Mouse (Mus musculus) MEL (cell line): Measurements from ENCODE around the gene Tshz2. TPM values are rescaled to one million over a fixed set of nuclear protein-coding genes. Genes with fewer than 3 reads are reported as not detected.

ENCODE experiments used
- DNase-seq: peaks from one replicate; pipeline ENCODE4 v3.0.0; 2011; ENCODE audit warnings: low read depth, low spot score
- H3K27ac ChIP-seq: 2 replicates; pipeline ENCODE4 v1.5.1; 2012; ENCODE audit warnings: low read depth, mild to moderate bottlenecking, control low read depth, low read length, moderate library complexity; ENCODE audit not compliant: control insufficient read depth
- H3K27me3 ChIP-seq, 2 experiments: fragments of 150-350 bp in 1 of 2; sonication (generic) in 1 of 2; 2 replicates each; pipeline ENCODE4 v1.6.1; 2012; ENCODE audit warnings: low read length in 2 of 2, mild to moderate bottlenecking in 2 of 2, improper control_type of control experiment in 1 of 2, moderate library complexity in 1 of 2; ENCODE audit not compliant: insufficient read depth in 2 of 2, control insufficient read depth in 1 of 2
- H3K36me3 ChIP-seq, 2 experiments: 2 replicates each; pipeline ENCODE4 v1.6.1; 2012 to 2014; ENCODE audit warnings: low read length in 2 of 2, improper control_type of control experiment in 1 of 2, inconsistent platforms in 1 of 2, mild to moderate bottlenecking in 1 of 2; ENCODE audit not compliant: insufficient read depth in 2 of 2, control insufficient read depth in 1 of 2
- H3K4me1 ChIP-seq, 2 experiments: fragments of 150-350 bp in 1 of 2; sonication (generic) in 1 of 2; 2 replicates each; pipeline ENCODE4 v1.6.1; 2012; ENCODE audit warnings: low read length in 2 of 2, improper control_type of control experiment in 1 of 2, mild to moderate bottlenecking in 1 of 2; ENCODE audit not compliant: insufficient read depth in 2 of 2, control insufficient read depth in 1 of 2
- H3K4me3 ChIP-seq, 2 experiments: fragments of 150-350 bp in 1 of 2; sonication (generic) in 1 of 2; 2 replicates each; pipeline ENCODE4 v1.5.1; 2012; ENCODE audit warnings: low read depth in 2 of 2, low read length in 2 of 2, mild to moderate bottlenecking in 2 of 2, moderate library complexity in 2 of 2, control low read depth in 1 of 2, improper control_type of control experiment in 1 of 2; ENCODE audit not compliant: control insufficient read depth in 1 of 2, insufficient read depth in 1 of 2
- H3K79me2 ChIP-seq: 2 replicates; pipeline ENCODE4 v1.6.1; 2012; ENCODE audit warnings: mild to moderate bottlenecking, low read length, moderate library complexity; ENCODE audit not compliant: control insufficient read depth, poor library complexity, insufficient read depth
- H3K9ac ChIP-seq: 2 replicates; pipeline ENCODE4 v1.6.1; 2012; ENCODE audit warnings: low read depth, mild to moderate bottlenecking, control low read depth, low read length, moderate library complexity; ENCODE audit not compliant: control insufficient read depth, poor library complexity, severe bottlenecking
- H3K9me3 ChIP-seq: fragments of 150-350 bp; sonication (generic); replicated peaks from 2 replicates; pipeline ENCODE4 v1.6.1; 2012; ENCODE audit warnings: mild to moderate bottlenecking, low read length, improper control_type of control experiment, moderate library complexity; ENCODE audit not compliant: insufficient read depth
- BHLHE40 ChIP-seq: IDR thresholded peaks from 2 replicates; pipeline ENCODE4 v1.6.1; 2012; ENCODE audit warnings: low read depth, mild to moderate bottlenecking, inconsistent platforms, low read length, improper control_type of control experiment, borderline replicate concordance
- CHD1 ChIP-seq: IDR thresholded peaks from 2 replicates; pipeline ENCODE4 v1.6.1; 2012; ENCODE audit warnings: low read depth, mild to moderate bottlenecking, inconsistent platforms, low read length, improper control_type of control experiment
- HCFC1 ChIP-seq: IDR thresholded peaks from 2 replicates; pipeline ENCODE4 v1.6.1; 2012; ENCODE audit warnings: low read depth, mild to moderate bottlenecking, inconsistent platforms, low read length, improper control_type of control experiment, moderate library complexity
- MAFK ChIP-seq: IDR thresholded peaks from 2 replicates; pipeline ENCODE4 v1.6.1; 2011; ENCODE audit warnings: low read depth, mild to moderate bottlenecking, low read length, improper control_type of control experiment, borderline replicate concordance
- MAX ChIP-seq: IDR thresholded peaks from 2 replicates; pipeline ENCODE4 v1.6.1; 2011; ENCODE audit warnings: low read length, improper control_type of control experiment
- MAZ ChIP-seq: IDR thresholded peaks from 2 replicates; pipeline ENCODE4 v1.6.1; 2012; ENCODE audit warnings: low read depth, mild to moderate bottlenecking, inconsistent platforms, low read length, improper control_type of control experiment
- MEF2A ChIP-seq: IDR thresholded peaks from 2 replicates; pipeline ENCODE4 v1.6.1; 2014; ENCODE audit warnings: low read depth, mild to moderate bottlenecking, inconsistent platforms, low read length, improper control_type of control experiment; ENCODE audit not compliant: poor library complexity, insufficient replicate concordance, severe bottlenecking; ENCODE audit errors: extremely low read depth
- MYB ChIP-seq: IDR thresholded peaks from 2 replicates; pipeline ENCODE4 v1.6.1; 2011; ENCODE audit warnings: mild to moderate bottlenecking, low read depth, low read length, improper control_type of control experiment
- NELFE ChIP-seq: IDR thresholded peaks from 2 replicates; pipeline ENCODE4 v1.6.1; 2011; ENCODE audit warnings: low read depth, low read length, improper control_type of control experiment
- POLR2A ChIP-seq, 2 experiments: IDR thresholded peaks; 2 replicates each; pipeline ENCODE4 v1.6.1; 2011 to 2012; ENCODE audit warnings: low read length in 2 of 2, mild to moderate bottlenecking in 2 of 2, control low read depth in 1 of 2, improper control_type of control experiment in 1 of 2, low read depth in 1 of 2, moderate library complexity in 1 of 2; ENCODE audit not compliant: control insufficient read depth in 1 of 2, insufficient read depth in 1 of 2, poor library complexity in 1 of 2
- POLR2AphosphoS2 ChIP-seq: IDR thresholded peaks from 2 replicates; pipeline ENCODE4 v1.6.1; 2011; ENCODE audit warnings: low read length, improper control_type of control experiment
- RAD21 ChIP-seq: IDR thresholded peaks from 2 replicates; pipeline ENCODE4 v1.6.1; 2011; ENCODE audit warnings: mild to moderate bottlenecking, low read depth, low read length, improper control_type of control experiment
- SIN3A ChIP-seq: IDR thresholded peaks from 2 replicates; pipeline ENCODE4 v1.6.1; 2012; ENCODE audit warnings: low read length, improper control_type of control experiment, inconsistent platforms
- TBP ChIP-seq: IDR thresholded peaks from 2 replicates; pipeline ENCODE4 v1.8.0; 2011; ENCODE audit warnings: low read depth, low read length, improper control_type of control experiment
- USF1 ChIP-seq: IDR thresholded peaks from 2 replicates; pipeline ENCODE4 v1.6.1; 2014; ENCODE audit warnings: low read depth, mild to moderate bottlenecking, inconsistent platforms, low read length, improper control_type of control experiment, moderate library complexity
- USF2 ChIP-seq, 2 experiments: IDR thresholded peaks; 2 replicates each; pipeline ENCODE4 v1.6.1; 2011 to 2012; ENCODE audit warnings: improper control_type of control experiment in 2 of 2, low read length in 2 of 2, borderline replicate concordance in 1 of 2, inconsistent platforms in 1 of 2, low read depth in 1 of 2, mild to moderate bottlenecking in 1 of 2; ENCODE audit not compliant: insufficient read depth in 1 of 2
- ZC3H11A ChIP-seq: IDR thresholded peaks from 2 replicates; pipeline ENCODE4 v1.6.1; 2012; ENCODE audit warnings: low read depth, mild to moderate bottlenecking, inconsistent platforms, low read length, improper control_type of control experiment
- ZNF384 ChIP-seq: IDR thresholded peaks from 2 replicates; pipeline ENCODE4 v1.6.1; 2012; ENCODE audit warnings: low read depth, mild to moderate bottlenecking, inconsistent platforms, low read length, improper control_type of control experiment
- polyA plus RNA-seq, 2 experiments: library from polyadenylated mRNA; stranded (reverse) in 1 of 2; unstranded in 1 of 2; fragments of >175 nt in 1 of 2; fragments of >200 nt in 1 of 2; gene quantifications; 2 replicates each; pipeline versions ENCODE4 v1.2.1 to v1.2.4; 2012; ENCODE audit warnings: low replicate concordance in 2 of 2, low read depth in 1 of 2; ENCODE audit not compliant: insufficient read length in 2 of 2, insufficient read depth in 1 of 2, missing spikeins in 1 of 2
- total RNA-seq: library from RNA; depleted of rRNA; stranded (reverse); fragments of 300-350 nt; gene quantifications from 2 replicates; pipeline ENCODE4 v1.2.3, GENCODE M21; 2012

Gene Tshz2
- total and polyA plus RNA-seq, 3 experiments, result not detected

- no peak for DNase-seq
- Histone ChIP-seq H3K27ac (no peak overlapping the region), H3K9me3 (no peaks in the 10 kb centered on the region), H3K4me1 (no peaks in the 10 kb centered on the region), H3K79me2 (no peaks in the 10 kb centered on the region), H3K4me3 (no peak overlapping the region), H3K36me3 (no peaks in the 10 kb centered on the region), H3K27me3 (no peaks in the 10 kb centered on the region), H3K9ac (no peak overlapping the region)
- no peak for TF ChIP-seq NELFE
- TF ChIP-seq USF1, result no peak
Observed at GRCm38 (mm10) chr2:169753432-169753831, 120.6 kb downstream of the Tshz2 start.

DNA sequence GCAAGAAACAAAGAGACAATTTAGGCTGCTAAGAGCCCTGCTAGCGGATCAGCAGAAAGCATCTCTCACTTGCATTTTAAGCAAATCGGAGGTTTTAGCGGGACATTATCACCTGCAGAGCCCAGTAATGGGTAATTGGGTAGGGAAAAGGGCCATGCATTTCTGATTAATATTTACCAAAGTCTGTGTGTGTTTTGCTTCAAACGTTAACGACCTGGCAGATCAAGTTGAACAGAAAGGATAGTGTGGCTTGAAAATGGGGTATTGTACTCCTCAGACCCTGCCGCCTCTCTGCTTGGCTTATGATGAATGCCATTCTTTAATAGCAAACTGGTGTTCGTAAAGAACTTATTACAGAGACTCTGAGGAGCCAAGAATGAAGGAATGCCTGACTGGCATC is 122.3 kb downstream of the Tshz2 start:
- H3K9ac ChIP-seq, result no peak overlapping the region
- TF ChIP-seq ZC3H11A (no peak), MAZ (no peak), USF2 (IDR thresholded peaks at IDR 0.05; ENCODE audit: borderline replicate concordance in 1 of 2, insufficient read depth in 1 of 2, low read depth in 1 of 2, low read length in 2 of 2) (no peak), ZNF384 (no peak), USF1 (no peak), BHLHE40 (no peak), TBP (no peak), POLR2A (IDR thresholded peaks at IDR 0.05; ENCODE audit: control insufficient read depth in 1 of 2, insufficient read depth in 1 of 2, low read depth in 1 of 2, low read length in 2 of 2, poor library complexity in 1 of 2) (no peak), MYB (no peak), NELFE (no peak), MAFK (no peak), POLR2AphosphoS2 (no peak), HCFC1 (no peak), SIN3A (no peak), MAX (no peak), MEF2A (no peak), RAD21 (no peak), CHD1 (no peak)
- no peaks in the 10 kb centered on the region for H3K79me2 ChIP-seq
- no peaks in the 10 kb centered on the region for H3K4me1 ChIP-seq
- H3K9me3 ChIP-seq, result no peaks in the 10 kb centered on the region
- DNase-seq, result no peak
- no peaks in the 10 kb centered on the region for H3K27me3 ChIP-seq
- no peaks in the 10 kb centered on the region for H3K36me3 ChIP-seq
- no peak overlapping the region for H3K4me3 ChIP-seq
- no peak overlapping the region for H3K27ac ChIP-seq
